Mouse (Mus musculus): ENCODE measurements around the gene Kcnd3.

GRCm38 (mm10) chr3:105528860-105529259 is 76.7 kb downstream of the Kcnd3 start:
- TF ChIP-seq EP300 (IDR thresholded peaks at IDR 0.05; ENCODE audit: low read depth) (no peak), CTCF (IDR thresholded peaks at IDR 0.05; ENCODE audit: low read depth) (no peak)
